Mouse (Mus musculus) liver, embryonic 14.5 days (tissue): ENCODE results near the gene Cox6b1. TPM values are rescaled to one million over a fixed set of nuclear protein-coding genes. Genes with fewer than 3 reads are reported as not detected.

Source experiments
- ATAC-seq: fragments of 200-750 bp; cut with Nextera tagmentation; 2 replicates; pipeline ENCODE4 v1.8.0; 2017; ENCODE audit warnings: moderate number of reproducible peaks, mild to moderate bottlenecking, moderate library complexity; ENCODE audit not compliant: insufficient read depth
- DNase-seq, 3 experiments: peaks; one replicate each; pipeline ENCODE4 v3.0.0-alpha.2; 2012 to 2013; ENCODE audit warnings: low read depth in 3 of 3, low spot score in 3 of 3
- H3K27ac ChIP-seq: fragments of 300-500 bp; sonication (generic); 2 replicates; pipeline ENCODE4 v1.5.1; 2014; ENCODE audit warnings: moderate library complexity, mild to moderate bottlenecking, control low read depth, inconsistent platforms
- H3K27me3 ChIP-seq: fragments of 300-500 bp; sonication (generic); 2 replicates; pipeline ENCODE4 v1.6.1; 2014; ENCODE audit warnings: mild to moderate bottlenecking, low read length, moderate library complexity; ENCODE audit not compliant: control insufficient read depth, insufficient read depth
- H3K36me3 ChIP-seq: fragments of 300-500 bp; sonication (generic); replicated peaks from 2 replicates; pipeline ENCODE4 v1.6.1; 2014; ENCODE audit warnings: low read depth; ENCODE audit not compliant: control insufficient read depth, insufficient read depth
- H3K4me1 ChIP-seq, 2 experiments: fragments of 200-500 bp in 1 of 2; fragments of 300-500 bp in 1 of 2; sonication (generic) in 1 of 2; replicated peaks; 2 replicates each; pipeline ENCODE4 v1.6.1; 2012 to 2014; ENCODE audit warnings: antibody characterized with exemption in 1 of 2, inconsistent platforms in 1 of 2, low read length in 1 of 2; ENCODE audit not compliant: control insufficient read depth in 2 of 2, insufficient read depth in 2 of 2
- H3K4me2 ChIP-seq: fragments of 300-500 bp; sonication (generic); 2 replicates; pipeline ENCODE4 v1.6.1; 2014; ENCODE audit warnings: low read depth, mild to moderate bottlenecking, control low read depth, moderate library complexity
- H3K4me3 ChIP-seq, 2 experiments: fragments of 200-500 bp in 1 of 2; fragments of 300-500 bp in 1 of 2; sonication (generic) in 1 of 2; 2 replicates each; pipeline ENCODE4 v1.5.1; 2012 to 2014; ENCODE audit warnings: low read depth in 2 of 2, low read length in 2 of 2, mild to moderate bottlenecking in 2 of 2, control low read depth in 1 of 2, inconsistent platforms in 1 of 2, moderate library complexity in 1 of 2; ENCODE audit not compliant: insufficient read depth in 1 of 2
- H3K9ac ChIP-seq: fragments of 300-500 bp; sonication (generic); replicated peaks from 2 replicates; pipeline ENCODE4 v1.6.1; 2014; ENCODE audit warnings: mild to moderate bottlenecking, control low read depth, moderate library complexity
- H3K9me3 ChIP-seq: fragments of 300-500 bp; sonication (generic); 2 replicates; pipeline ENCODE4 v1.6.1; 2016; ENCODE audit warnings: low read length, mixed read lengths; ENCODE audit not compliant: control insufficient read depth
- CTCF ChIP-seq: IDR thresholded peaks from 2 replicates; pipeline ENCODE4 v1.5.1; 2016; ENCODE audit warnings: antibody characterized with exemption, low read depth, control low read depth
- EP300 ChIP-seq: IDR thresholded peaks from 2 replicates; pipeline ENCODE4 v1.6.1; 2016; ENCODE audit warnings: antibody characterized with exemption, low read depth
- WGBS: fragments of 180-500 bp; shearing (Covaris S2); extraction: QIAGEN DNeasy Blood & Tissue Kit; methylation state at CpG from one replicate; pipeline ENCODE4 v1.1.7; 2014; ENCODE audit not compliant: insufficient replicate concordance; 5-methylcytosine and 5-hydroxymethylcytosine counted together
- polyA plus RNA-seq, 2 experiments: library from polyadenylated mRNA; depleted of rRNA in 1 of 2; stranded (reverse) in 1 of 2; unstranded in 1 of 2; fragments of >200 nt; fragmentation: Nextera tagmentation in 1 of 2; extraction: Ambion mirVana in 1 of 2; gene quantifications; 2 replicates each; pipeline versions ENCODE4 v1.2.1 to v1.2.3; 2012 to 2014

The Cox6b1 gene
- polyA plus RNA-seq, 2 experiments, result 459 to 655 TPM

DNA sequence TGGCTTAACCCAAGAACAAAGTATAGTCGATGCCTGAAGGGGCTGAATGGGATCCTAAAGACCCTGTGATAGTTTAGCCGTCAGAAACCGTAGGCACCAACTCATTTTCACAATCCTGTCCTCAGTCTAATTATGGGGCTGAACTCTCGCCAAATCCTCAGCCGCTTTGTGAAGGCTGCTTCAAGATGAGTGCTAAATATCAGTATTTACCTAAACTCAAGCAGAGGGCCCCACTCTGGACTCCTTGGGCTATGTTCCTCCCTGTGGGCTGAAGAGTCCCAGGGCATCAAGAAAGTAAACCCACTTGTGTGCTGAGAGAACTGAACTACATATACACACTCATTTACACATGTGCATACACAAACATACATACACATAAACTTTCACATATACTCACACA is 29.1 kb downstream of the Cox6b1 start:
- Histone ChIP-seq H3K4me2 (no peak overlapping the region), H3K4me1 (peaks cover 6 to 16% of the 10 kb centered on the region in 2 experiments; a peak in 3 of 4 replicates), H3K4me3 (no peak overlapping the region), H3K9me3 (no peaks in the 10 kb centered on the region), H3K36me3 (no peaks in the 10 kb centered on the region), H3K9ac (no peak overlapping the region), H3K27me3 (no peaks in the 10 kb centered on the region), H3K27ac (no peak overlapping the region)
- TF ChIP-seq EP300 (no peak), CTCF (no peak)
- ATAC-seq, result no peak
- 56% methylated on average over 5 of the region's 5 CpGs for WGBS
- no peak for DNase-seq

DNA sequence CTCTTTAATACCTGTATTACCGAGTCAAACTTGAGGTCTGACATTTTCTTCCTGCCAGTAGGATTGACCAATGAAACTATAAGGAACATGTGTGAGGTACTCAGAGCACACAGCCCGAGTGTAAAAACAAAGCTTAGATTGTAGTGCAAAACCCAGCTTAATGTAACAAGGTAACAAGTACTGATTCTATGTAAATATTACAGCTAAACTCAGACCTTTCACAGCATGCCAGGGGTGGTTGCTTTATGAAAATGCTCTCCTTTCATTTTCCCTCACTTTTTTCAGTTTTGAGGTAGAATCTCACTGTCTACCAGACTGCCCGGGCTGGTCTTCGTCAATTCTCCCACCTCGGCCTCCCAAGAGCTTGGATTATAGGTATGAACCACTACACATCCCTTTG is 29.9 kb downstream of the Cox6b1 start:
- no peak overlapping the region for H3K27ac ChIP-seq
- WGBS, result 63% methylated on average over 5 of the region's 5 CpGs
- no peaks in the 10 kb centered on the region for H3K36me3 ChIP-seq
- no peaks in the 10 kb centered on the region for H3K9me3 ChIP-seq
- DNase-seq (no peak), ATAC-seq (no peak)
- no peaks in the 10 kb centered on the region for H3K27me3 ChIP-seq
- no peak overlapping the region for H3K9ac ChIP-seq
- H3K4me2 ChIP-seq, result no peak overlapping the region
- no peak for TF ChIP-seq CTCF
- no peak for TF ChIP-seq EP300
- H3K4me1 ChIP-seq, result peaks cover 6 to 16% of the 10 kb centered on the region in 2 experiments; a peak in 3 of 4 replicates
- no peak overlapping the region for H3K4me3 ChIP-seq

DNA sequence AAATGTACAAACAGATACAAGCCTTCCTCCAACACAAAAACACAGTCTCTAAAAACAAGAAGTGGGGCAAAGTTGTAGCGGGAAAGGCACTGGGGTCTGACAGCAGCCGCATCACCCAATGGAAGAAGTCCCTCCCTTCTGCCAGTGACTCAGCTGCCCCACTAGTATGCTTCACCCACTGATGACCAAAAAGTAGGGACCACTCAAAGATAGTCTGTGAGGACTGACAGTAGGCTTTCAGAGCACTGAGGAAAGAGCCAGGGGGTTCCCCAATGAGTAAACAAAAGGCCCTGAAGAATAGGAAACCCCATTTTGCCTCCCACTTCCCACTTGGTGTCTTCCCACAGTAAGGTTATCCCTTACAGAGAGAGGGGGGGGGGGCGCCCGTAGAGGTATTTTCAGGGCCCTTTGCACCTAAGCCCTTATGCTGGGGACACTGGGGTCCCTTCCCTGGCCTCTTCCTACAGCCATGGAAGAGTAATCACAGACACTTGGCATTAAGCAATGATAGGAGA is 31.4 kb downstream of the Cox6b1 start:
- H3K4me1 ChIP-seq, result peaks cover 10 to 19% of the 10 kb centered on the region in 2 experiments; a peak in 3 of 4 replicates
- ATAC-seq (no peak), DNase-seq (no peak)
- H3K4me3 ChIP-seq, result no peak overlapping the region
- H3K9ac ChIP-seq, result no peak overlapping the region
- no peak overlapping the region for H3K27ac ChIP-seq
- H3K27me3 ChIP-seq, result no peaks in the 10 kb centered on the region
- WGBS, result 44% methylated on average over 4 of the region's 4 CpGs
- no peak overlapping the region for H3K4me2 ChIP-seq
- TF ChIP-seq EP300 (no peak), CTCF (no peak)
- H3K36me3 ChIP-seq, result no peaks in the 10 kb centered on the region
- H3K9me3 ChIP-seq, result no peaks in the 10 kb centered on the region

DNA sequence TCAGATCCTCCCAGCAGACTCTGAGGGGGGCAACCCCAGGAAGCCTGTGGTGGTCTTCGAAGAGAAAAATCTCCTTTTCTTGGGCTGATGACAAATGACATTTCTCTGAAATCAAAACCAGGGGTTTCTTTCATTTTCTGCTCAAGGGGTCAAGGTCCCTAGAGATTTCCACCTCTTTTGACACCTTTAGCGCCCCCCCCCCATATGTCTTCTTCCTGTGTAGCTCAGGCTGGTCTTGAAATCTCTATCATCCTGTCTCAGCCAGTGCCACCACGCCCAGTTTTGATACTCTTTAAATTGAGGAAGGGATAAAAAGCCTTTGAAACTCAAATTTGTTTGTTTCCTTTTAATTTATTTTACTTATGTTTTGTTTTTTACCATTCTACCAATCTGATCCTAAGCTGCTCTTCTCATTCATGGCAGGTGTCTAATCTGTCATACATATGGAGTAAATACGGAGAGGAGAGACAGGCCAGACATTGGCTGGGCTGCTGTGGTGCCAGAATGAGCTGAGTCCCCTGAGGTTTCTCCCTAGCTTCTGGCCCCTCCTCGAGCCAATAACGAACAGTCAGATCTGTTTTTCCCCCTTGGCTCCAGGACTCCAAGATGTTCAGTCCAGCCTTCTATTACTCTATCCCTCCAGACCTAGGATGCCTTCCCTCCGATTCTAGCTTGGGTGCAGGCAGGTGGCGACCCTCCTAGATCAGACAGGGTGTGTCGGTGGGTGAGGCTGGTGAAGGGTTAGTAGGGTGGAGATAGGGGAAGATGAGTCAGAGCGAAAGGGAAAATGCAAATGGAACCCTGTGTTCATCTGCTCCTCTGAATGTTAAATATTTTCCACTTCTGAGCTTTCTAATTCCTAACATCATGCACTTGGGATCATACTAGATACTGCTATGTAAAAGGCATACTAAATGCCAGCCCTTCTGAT is 32.1 kb downstream of the Cox6b1 start:
- Histone ChIP-seq H3K27ac (no peak overlapping the region), H3K9me3 (no peaks in the 10 kb centered on the region), H3K4me1 (peaks cover 10 to 19% of the 10 kb centered on the region in 2 experiments; a peak in 3 of 4 replicates), H3K9ac (no peak overlapping the region; the same call in 1 of the 2 replicates), H3K36me3 (no peaks in the 10 kb centered on the region), H3K4me3 (no peak overlapping the region), H3K27me3 (no peaks in the 10 kb centered on the region), H3K4me2 (no peak overlapping the region)
- no peak for DNase-seq
- WGBS, result 48% methylated on average over 10 of the region's 10 CpGs
- no peak for ATAC-seq
- TF ChIP-seq EP300, result no peak
- TF ChIP-seq CTCF, result no peak

DNA sequence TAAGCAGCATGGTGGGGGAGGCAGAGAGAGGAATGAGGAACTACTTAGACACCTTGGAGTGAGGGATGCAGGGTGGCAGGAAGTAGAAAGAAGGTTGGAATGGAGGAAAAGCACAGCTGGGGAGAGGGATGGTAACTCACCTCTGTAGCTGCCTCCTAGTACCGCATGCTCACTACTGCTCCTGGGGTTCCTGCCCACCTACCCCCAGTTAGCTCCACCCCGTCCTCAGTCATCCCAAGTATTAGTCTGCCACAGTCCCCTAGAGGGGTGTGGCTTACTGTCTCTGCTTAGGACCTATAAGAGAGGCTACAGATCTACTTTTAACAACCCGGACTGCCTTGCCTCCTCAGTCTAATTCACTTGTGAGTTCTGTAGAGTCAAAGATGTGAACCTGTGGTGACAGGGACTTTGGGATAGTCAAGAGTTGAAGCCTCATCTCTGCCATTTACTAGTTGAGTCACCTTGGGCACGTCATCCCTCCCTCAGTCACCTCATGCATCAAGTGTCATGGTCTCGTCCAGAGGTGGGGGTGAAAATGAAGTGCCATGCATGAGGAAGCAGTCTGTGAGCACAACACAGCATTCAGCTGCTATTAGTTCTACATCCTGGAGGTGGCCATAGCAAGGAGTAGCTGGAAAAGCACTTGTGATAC is 33.1 kb downstream of the Cox6b1 start:
- Histone ChIP-seq H3K36me3 (no peaks in the 10 kb centered on the region), H3K27ac (no peak overlapping the region), H3K4me1 (peaks cover 10 to 19% of the 10 kb centered on the region in 2 experiments; a peak in 3 of 4 replicates), H3K4me3 (no peak overlapping the region), H3K4me2 (no peak overlapping the region), H3K27me3 (no peaks in the 10 kb centered on the region), H3K9ac (no peak overlapping the region), H3K9me3 (no peaks in the 10 kb centered on the region)
- WGBS, result 40% methylated on average over 5 of the region's 5 CpGs
- TF ChIP-seq EP300 (no peak), CTCF (no peak)
- ATAC-seq, result no peak
- DNase-seq, result no peak
